Mouse (Mus musculus) erythroblast, embryonic 14.5 days (primary cell): ENCODE measurements around the gene Myod1. TPM values are rescaled to one million over a fixed set of nuclear protein-coding genes. Genes with fewer than 3 reads are reported as not detected.

Experiments
- H3K27me3 ChIP-seq: 2 replicates; pipeline ENCODE4 v1.6.1; 2012; ENCODE audit warnings: inconsistent platforms; ENCODE audit not compliant: control insufficient read depth
- H3K36me3 ChIP-seq: 2 replicates; pipeline ENCODE4 v1.6.1; 2012; ENCODE audit warnings: mild to moderate bottlenecking, inconsistent platforms; ENCODE audit not compliant: control insufficient read depth
- H3K4me1 ChIP-seq: 2 replicates; pipeline ENCODE4 v1.6.1; 2012; ENCODE audit warnings: inconsistent platforms; ENCODE audit not compliant: control insufficient read depth
- H3K4me3 ChIP-seq: replicated peaks from 2 replicates; pipeline ENCODE3; 2012; ENCODE audit warnings: moderate library complexity, mild to moderate bottlenecking, inconsistent platforms
- H3K9me3 ChIP-seq: 2 replicates; pipeline ENCODE4 v1.6.1; 2012; ENCODE audit warnings: low read length, inconsistent platforms, mixed read lengths; ENCODE audit not compliant: control insufficient read depth
- GATA1 ChIP-seq: IDR thresholded peaks from 2 replicates; pipeline ENCODE4 v1.6.1; 2012; ENCODE audit warnings: low read length, inconsistent platforms, mixed read lengths
- TAL1 ChIP-seq: IDR thresholded peaks from 3 replicates; pipeline ENCODE4 v1.6.1; 2012; ENCODE audit warnings: low read length, inconsistent platforms, mixed read lengths
- polyA plus RNA-seq: library from polyadenylated mRNA; stranded (reverse); fragments of >175 nt; gene quantifications from 2 replicates; pipeline ENCODE4 v1.2.3, GENCODE M21; 2012

Myod1 gene
- polyA plus RNA-seq, 1 experiment: not detected

- Histone ChIP-seq H3K9me3 (no peaks in the 10 kb centered on the region), H3K27me3 (no peaks in the 10 kb centered on the region), H3K36me3 (no peaks in the 10 kb centered on the region), H3K4me1 (no peaks in the 10 kb centered on the region), H3K4me3 (no peak overlapping the region)
- no peak for TF ChIP-seq TAL1
- no peak for TF ChIP-seq GATA1
These were observed 45.3 kb downstream of the Myod1 start for GRCm38 (mm10) chr7:46421535-46421934.

GRCm38 (mm10) chr7:46422052-46422763 lies 45.9 kb downstream of the Myod1 start:
- no peaks in the 10 kb centered on the region for H3K36me3 ChIP-seq
- no peak overlapping the region for H3K4me3 ChIP-seq
- no peaks in the 10 kb centered on the region for H3K4me1 ChIP-seq
- H3K9me3 ChIP-seq: no peaks in the 10 kb centered on the region
- H3K27me3 ChIP-seq: no peaks in the 10 kb centered on the region
- no peak for TF ChIP-seq GATA1
- TF ChIP-seq TAL1: no peak

- Histone ChIP-seq H3K9me3 (no peaks in the 10 kb centered on the region), H3K36me3 (no peaks in the 10 kb centered on the region), H3K27me3 (no peaks in the 10 kb centered on the region), H3K4me3 (no peak overlapping the region), H3K4me1 (no peaks in the 10 kb centered on the region)
- TF ChIP-seq GATA1: no peak
- no peak for TF ChIP-seq TAL1
These were observed 46.6 kb downstream of the Myod1 start for GRCm38 (mm10) chr7:46422764-46423412.

- H3K4me1 ChIP-seq: no peaks in the 10 kb centered on the region
- H3K27me3 ChIP-seq: no peaks in the 10 kb centered on the region
- H3K9me3 ChIP-seq: no peaks in the 10 kb centered on the region
- TF ChIP-seq GATA1 (no peak), TAL1 (no peak)
- no peaks in the 10 kb centered on the region for H3K36me3 ChIP-seq
- H3K4me3 ChIP-seq: no peak overlapping the region
These were observed 47.7 kb downstream of the Myod1 start for GRCm38 (mm10) chr7:46423951-46424350.

- TF ChIP-seq GATA1 (no peak), TAL1 (no peak)
- Histone ChIP-seq H3K9me3 (no peaks in the 10 kb centered on the region), H3K4me1 (no peaks in the 10 kb centered on the region), H3K4me3 (no peak overlapping the region), H3K27me3 (no peaks in the 10 kb centered on the region), H3K36me3 (no peaks in the 10 kb centered on the region)
These were observed 48.7 kb downstream of the Myod1 start for GRCm38 (mm10) chr7:46425012-46425411.

Other genes with a start within 250 kb of the Myod1 start
- not detected in 2 replicates for gene Abcc8, start 196.4 kb upstream of the Myod1 start, polyA plus RNA-seq
- not detected in 2 replicates for gene Ush1c, start 138.0 kb upstream of the Myod1 start, polyA plus RNA-seq
- not detected in 2 replicates for gene Otog, start 135.5 kb upstream of the Myod1 start, polyA plus RNA-seq
- under 0.01 and 0.01 TPM in 2 replicates for gene Kcnc1, start 20.0 kb downstream of the Myod1 start, polyA plus RNA-seq